8 mouse cellular contexts compared by ENCODE assay signal in the genomic region with DNA sequence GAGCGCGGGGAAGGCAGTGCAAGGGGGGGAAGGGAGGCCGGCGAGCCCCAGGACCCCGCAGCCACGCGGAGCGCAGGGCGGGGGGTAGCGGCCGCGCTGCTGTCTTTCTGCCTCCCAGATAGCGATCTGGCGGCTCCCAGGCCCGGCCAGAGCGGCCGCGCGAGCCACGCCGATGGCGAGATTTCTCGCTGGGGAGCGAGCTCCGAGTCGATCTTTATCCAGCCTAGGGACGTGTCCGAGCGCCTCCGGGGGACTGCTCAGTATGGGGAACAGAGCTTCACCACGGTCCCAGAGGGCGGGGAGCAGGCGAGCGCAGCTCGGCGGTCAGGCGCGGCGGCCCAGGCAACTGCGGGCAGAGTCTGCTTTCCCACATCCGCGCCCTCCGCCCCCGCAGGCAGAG. TPM values are rescaled to one million over a fixed set of nuclear protein-coding genes. Genes with fewer than 3 reads are reported as not detected.
DNase-seq lines count a peak whose midpoint lies in the region; ATAC-seq and TF ChIP-seq lines count a peak whose summit lies in the region.

No protein-coding gene starts in this region.

- peak overlapping the region; percentile 89 for H3K4me2 ChIP-seq in heart, embryonic 12.5 days
- peak overlapping the region; percentile 91 for H3K4me2 ChIP-seq in limb, embryonic 11.5 days (ENCODE audit: low read depth, severe bottlenecking)
- H3K4me2 ChIP-seq in neural tube, embryonic 13.5 days: peak overlapping the region; percentile 82

- no peak overlapping the region for H3K27ac ChIP-seq in ES-Bruce4 (ENCODE audit: insufficient read depth, low read length)
- H3K27ac ChIP-seq in heart, embryonic 12.5 days (ENCODE audit: poor library complexity, severe bottlenecking): no peak overlapping the region
- no peak overlapping the region for H3K27ac ChIP-seq in limb, embryonic 11.5 days (replicated peaks; ENCODE audit: low read depth, low read length)
- peak overlapping the region; percentile 95 for H3K27ac ChIP-seq in neural tube, embryonic 13.5 days (replicated peaks)

- H3K4me3 ChIP-seq in ES-Bruce4 (ENCODE audit: low read depth, low read length): peak overlapping the region; percentile 81
- peak overlapping the region; percentile 59 for H3K4me3 ChIP-seq in heart, embryonic 12.5 days
- H3K4me3 ChIP-seq in limb, embryonic 11.5 days (ENCODE audit: low read depth, low read length): peak overlapping the region; percentile 51
- H3K4me3 ChIP-seq in neural tube, embryonic 13.5 days: peak overlapping the region; percentile 55

- peak overlapping the region; percentile 82 for H3K9ac ChIP-seq in ES-Bruce4 (ENCODE audit: low read depth, poor library complexity, severe bottlenecking)
- peak overlapping the region; percentile 50 for H3K9ac ChIP-seq in heart, embryonic 12.5 days
- peak overlapping the region; percentile 50 for H3K9ac ChIP-seq in limb, embryonic 11.5 days (ENCODE audit: low read length)
- H3K9ac ChIP-seq in neural tube, embryonic 13.5 days: peak overlapping the region; percentile 89

- WGBS in heart, embryonic 12.5 days: 1% methylated on average over 32 of the region's 44 CpGs
- under 1% methylated on average over 42 of the region's 44 CpGs for WGBS in limb, embryonic 11.5 days
- 0% methylated on average over 36 of the region's 44 CpGs for WGBS in neural tube, embryonic 13.5 days

- ATAC-seq in heart, embryonic 12.5 days (ENCODE audit: insufficient number of reproducible peaks, low FRiP score): no peak
- peak; percentile 68 for ATAC-seq in limb, embryonic 11.5 days (ENCODE audit: insufficient number of reproducible peaks, low FRiP score, low TSS enrichment, low read depth)
- peak; percentile 74 for ATAC-seq in neural tube, embryonic 13.5 days (ENCODE audit: low read depth)

- no peaks in the 10 kb centered on the region for H3K36me3 ChIP-seq in ES-Bruce4 (ENCODE audit: control insufficient read depth, insufficient read depth, low read length, poor library complexity, severe bottlenecking)
- no peaks in the 10 kb centered on the region for H3K36me3 ChIP-seq in heart, embryonic 12.5 days
- no peaks in the 10 kb centered on the region for H3K36me3 ChIP-seq in limb, embryonic 11.5 days (ENCODE audit: control insufficient read depth, insufficient read depth, low read length)
- H3K36me3 ChIP-seq in neural tube, embryonic 13.5 days: no peaks in the 10 kb centered on the region

- TF ChIP-seq CTCF in ES-Bruce4 (IDR thresholded peaks at IDR 0.05; ENCODE audit: low read depth, low read length): no peak

- no peak for TF ChIP-seq POLR2A in ES-Bruce4 (IDR thresholded peaks at IDR 0.05; ENCODE audit: insufficient read depth, low read length)

- TF ChIP-seq EP300 in ES-Bruce4 (IDR thresholded peaks at IDR 0.05; ENCODE audit: insufficient read depth, low read depth, low read length): no peak

- no peaks in the 10 kb centered on the region for H3K9me3 ChIP-seq in ES-Bruce4 (replicated peaks; ENCODE audit: control insufficient read depth, insufficient read depth, low read length, poor library complexity, severe bottlenecking)
- no peaks in the 10 kb centered on the region for H3K9me3 ChIP-seq in heart, embryonic 12.5 days (replicated peaks)
- no peaks in the 10 kb centered on the region for H3K9me3 ChIP-seq in limb, embryonic 11.5 days (ENCODE audit: control insufficient read depth, low read length)
- H3K9me3 ChIP-seq in neural tube, embryonic 13.5 days: no peaks in the 10 kb centered on the region

- no peaks in the 10 kb centered on the region for H3K4me1 ChIP-seq in ES-Bruce4 (ENCODE audit: control insufficient read depth, insufficient read depth, low read length)
- peaks cover 11% of the 10 kb centered on the region for H3K4me1 ChIP-seq in heart, embryonic 12.5 days (replicated peaks)
- H3K4me1 ChIP-seq in limb, embryonic 11.5 days (ENCODE audit: control insufficient read depth, insufficient read depth, low read length): peaks cover 6% of the 10 kb centered on the region
- peaks cover 46% of the 10 kb centered on the region for H3K4me1 ChIP-seq in neural tube, embryonic 13.5 days (replicated peaks)

- peak; percentile 86 for DNase-seq in heart, adult 11 months
- no peak for DNase-seq in heart, adult 8-10 months (ENCODE audit: low spot score)
- peak; percentile 17 to 42 for DNase-seq in cerebellum, postnatal 36 days
- peak; percentile 71 for DNase-seq in limb, embryonic 11.5 days (ENCODE audit: low spot score)
- DNase-seq in B cell, adult 2 months: no peak

- no peaks in the 10 kb centered on the region for H3K27me3 ChIP-seq in ES-Bruce4 (ENCODE audit: control insufficient read depth, insufficient read depth, low read length, poor library complexity, severe bottlenecking)
- H3K27me3 ChIP-seq in heart, embryonic 12.5 days (replicated peaks): peaks cover 97% of the 10 kb centered on the region
- peaks cover 54% of the 10 kb centered on the region for H3K27me3 ChIP-seq in limb, embryonic 11.5 days (ENCODE audit: control insufficient read depth, insufficient read depth, low read length)
- peaks cover 41% of the 10 kb centered on the region for H3K27me3 ChIP-seq in neural tube, embryonic 13.5 days

RNA-seq across cellular contexts. Expression of gene Crtac1, which starts 0.6 kb away (rescaled TPM):
- under 1 TPM in 2 of 4 experiments, not detected in 2; 0.09 to 0.60 TPM for total RNA-seq in heart, adult 8-10 months (2022)
- 10.3 and 12.7 TPM in 2 replicates for polyA plus RNA-seq in ES-Bruce4 (2011; ENCODE audit: insufficient read depth, insufficient read length, low read depth, missing spikeins)
- 0.55 and 0.59 TPM in 2 replicates for polyA plus RNA-seq in heart, embryonic 12.5 days (2016; fragmentation: Nextera tagmentation; extraction: Ambion mirVana)
- 1.2 and 1.7 TPM in 2 replicates for polyA plus RNA-seq in limb, embryonic 11.5 days (2014; fragmentation: Nextera tagmentation; extraction: Ambion mirVana)
- 59.5 and 59.6 TPM in 2 replicates for polyA plus RNA-seq in neural tube, embryonic 13.5 days (2015; fragmentation: Nextera tagmentation; extraction: Ambion mirVana)

Comparison
In these comparisons a context has a peak if more than half of its experiments do, and no peak if none do; other contexts are left out.
1. DNase-seq: peak in heart, adult 11 months (single experiment), cerebellum, postnatal 36 days (2 of 2) and limb, embryonic 11.5 days (single experiment); none in heart, adult 8-10 months (single experiment) and B cell, adult 2 months (0 of 2).
2. Peak in every context shown above with its lines, with median percentiles within 50 percentile points of each other: H3K4me3 ChIP-seq, H3K9ac ChIP-seq and H3K4me2 ChIP-seq.